Mouse (Mus musculus) gastrocnemius, postnatal 10 days (tissue): ENCODE measurements around the gene Prdx2. TPM values are rescaled to one million over a fixed set of nuclear protein-coding genes. Genes with fewer than 3 reads are reported as not detected.

ENCODE experiments used
- DNase-seq: peaks from one replicate; pipeline ENCODE4 v3.0.0; 2021; ENCODE audit warnings: mixed read lengths
- total RNA-seq, 2 experiments: library from RNA; stranded (reverse); gene quantifications; 2 replicates each; pipeline ENCODE4 v1.2.3; 2021

The Prdx2 gene
- total RNA-seq, 2 experiments from 2014 or later, result 260 to 267 TPM

DNA sequence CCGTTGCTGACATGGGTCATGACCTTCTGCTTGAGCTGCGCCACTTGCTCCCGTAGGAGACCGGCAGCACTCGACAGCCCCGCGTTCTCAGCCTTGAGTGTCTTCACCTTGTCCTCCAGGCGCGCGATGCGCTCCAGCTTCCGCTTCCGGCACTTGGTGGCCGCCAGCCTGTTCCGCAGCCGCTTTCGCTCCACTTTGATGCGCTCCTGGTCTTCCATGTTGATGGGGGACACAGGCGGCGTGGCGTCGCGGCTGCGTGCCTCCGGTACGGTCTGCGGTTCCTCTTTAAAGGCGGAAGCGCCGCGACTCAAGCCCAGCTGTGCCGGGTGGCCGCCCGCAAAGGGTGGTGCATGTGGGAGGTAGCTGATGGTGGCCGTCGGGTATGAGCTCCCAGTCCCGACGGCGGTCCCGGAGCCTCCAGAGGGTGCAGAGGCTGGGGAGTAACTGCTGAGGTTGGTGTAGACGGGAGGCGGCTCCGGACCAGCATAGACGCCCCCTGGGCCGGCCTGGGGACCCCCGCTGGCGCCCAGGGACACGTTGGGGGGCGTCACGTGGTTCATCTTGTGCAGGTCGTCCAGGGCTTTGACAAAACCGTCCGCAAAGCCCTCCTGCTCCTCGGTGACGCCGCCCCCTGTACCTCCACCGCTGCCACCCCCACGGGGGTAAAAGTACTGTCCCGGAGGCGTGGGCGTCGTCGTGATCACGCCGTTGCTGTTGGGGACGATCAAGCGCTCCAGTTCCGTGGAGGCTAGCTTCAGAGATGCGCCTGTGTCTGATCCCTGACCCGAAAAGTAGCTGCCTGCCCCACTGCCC, 8.3 kb downstream of the Prdx2 start:
- peak; percentile 69 for DNase-seq

DNA sequence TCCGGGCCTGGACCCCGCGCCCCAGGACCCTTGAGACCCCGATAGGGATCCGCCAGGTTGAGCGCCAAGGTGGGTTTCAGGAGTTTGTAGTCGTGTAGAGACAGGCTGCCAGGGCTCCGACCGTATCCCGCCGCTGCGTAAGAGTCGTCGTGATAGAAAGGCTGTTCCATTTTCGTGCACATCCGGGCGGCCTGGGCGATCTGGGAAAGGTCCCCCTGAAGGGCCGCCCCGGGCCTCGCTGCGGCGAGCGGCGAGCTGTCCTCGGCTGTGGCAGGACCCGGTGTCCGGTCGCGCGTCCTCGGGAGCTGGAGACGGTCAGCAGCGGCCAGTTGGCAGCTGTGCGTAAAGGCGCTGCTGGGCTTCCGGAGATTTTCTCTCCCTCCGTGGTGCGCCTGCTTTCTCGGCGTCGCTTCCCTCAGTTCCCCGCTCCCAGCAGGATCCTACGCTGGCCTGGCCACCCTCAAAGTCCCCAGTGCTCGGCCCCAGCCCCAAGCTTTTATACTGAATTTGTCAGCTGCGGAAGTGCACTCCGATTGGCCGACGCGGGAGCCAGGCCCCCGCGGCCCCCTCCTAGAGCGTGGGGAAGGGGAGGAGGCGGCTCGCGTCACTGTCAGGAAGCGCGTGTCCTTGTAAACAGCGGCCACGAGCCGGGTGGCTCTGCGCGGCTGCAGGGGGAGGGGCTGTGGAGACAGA, 9.0 kb downstream of the Prdx2 start, which contains the start of gene Junb:
Junb (minus strand) TSS at position 471 of the 693 bp plus-strand sequence.
- peak; percentile 90 for DNase-seq

DNA sequence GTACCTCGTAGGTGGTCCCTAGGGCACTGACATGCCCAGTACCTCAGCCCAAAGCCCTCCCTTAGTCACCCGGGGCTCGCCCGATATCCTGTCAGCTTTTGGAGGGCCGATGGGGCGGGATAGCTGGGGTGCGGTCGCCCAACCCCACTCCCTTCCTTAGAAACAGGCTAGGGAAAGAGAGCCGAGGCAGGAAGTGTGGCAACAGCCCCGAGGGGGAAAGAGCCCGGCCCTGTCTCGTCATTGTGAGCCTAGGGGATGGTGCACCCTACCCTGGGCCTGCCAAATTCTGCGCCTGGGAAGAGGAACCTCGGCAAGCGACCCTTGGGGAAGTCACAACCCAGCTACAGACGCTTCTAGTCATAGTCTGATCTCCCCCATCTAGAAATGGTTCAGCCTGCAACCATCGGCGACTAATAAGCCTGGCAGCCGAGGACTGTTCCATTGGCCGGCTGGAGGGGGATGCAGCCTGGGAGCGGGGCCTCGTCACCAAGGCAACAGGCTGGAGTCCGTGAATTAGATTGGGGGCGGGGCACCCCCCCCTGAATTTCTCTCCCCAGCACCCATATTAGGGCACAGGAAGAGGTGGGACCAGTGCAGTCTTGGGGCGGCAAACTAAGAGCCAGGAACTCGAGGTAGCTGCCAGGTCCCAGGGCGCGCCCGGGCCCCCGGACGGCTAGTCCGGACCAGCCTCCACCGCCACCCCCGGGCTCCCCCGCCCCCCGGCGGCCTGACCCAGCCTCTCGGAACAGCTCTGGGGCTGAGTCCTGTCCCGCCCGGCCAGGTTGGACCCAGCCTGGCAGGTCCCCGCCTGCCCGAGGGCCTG, 10.4 kb downstream of the Prdx2 start:
- DNase-seq, result peak; percentile 80

DNA sequence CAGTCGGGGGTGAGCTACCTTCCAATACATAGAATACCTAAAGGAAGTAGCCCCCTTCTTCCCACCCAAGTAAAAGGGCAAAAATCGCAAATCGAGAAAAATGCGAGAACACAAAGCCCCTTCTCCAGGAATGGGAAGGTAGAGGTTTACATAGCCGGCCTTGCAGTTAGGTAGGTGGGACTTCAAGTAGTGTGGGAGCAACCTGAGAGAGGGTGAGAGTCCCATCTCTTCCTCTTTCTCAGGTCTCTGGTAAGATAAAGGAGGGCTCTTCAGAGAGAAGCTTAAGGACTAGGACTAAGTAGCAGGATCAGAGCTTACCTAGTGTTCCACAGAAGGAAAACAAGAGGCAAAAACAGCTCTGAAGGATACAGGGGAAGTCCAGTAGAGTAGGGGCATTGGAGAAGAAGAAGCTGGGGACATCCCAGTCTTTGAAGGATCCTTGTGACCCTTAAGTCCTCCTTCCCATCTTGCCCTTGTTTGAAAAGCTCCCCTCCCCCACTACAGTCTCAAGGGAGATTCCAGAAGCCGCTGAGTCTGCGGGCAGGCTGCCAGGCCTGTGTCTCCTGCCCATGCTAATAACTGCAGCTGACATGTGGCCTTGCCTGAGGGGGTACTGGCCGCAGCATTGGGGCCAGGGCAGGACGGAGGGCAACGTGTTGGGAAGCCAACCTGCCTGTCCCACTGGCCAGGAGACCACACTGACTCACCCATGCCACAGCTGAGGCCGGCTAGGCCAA, 11.4 kb downstream of the Prdx2 start:
- DNase-seq, result peak; percentile 69

DNA sequence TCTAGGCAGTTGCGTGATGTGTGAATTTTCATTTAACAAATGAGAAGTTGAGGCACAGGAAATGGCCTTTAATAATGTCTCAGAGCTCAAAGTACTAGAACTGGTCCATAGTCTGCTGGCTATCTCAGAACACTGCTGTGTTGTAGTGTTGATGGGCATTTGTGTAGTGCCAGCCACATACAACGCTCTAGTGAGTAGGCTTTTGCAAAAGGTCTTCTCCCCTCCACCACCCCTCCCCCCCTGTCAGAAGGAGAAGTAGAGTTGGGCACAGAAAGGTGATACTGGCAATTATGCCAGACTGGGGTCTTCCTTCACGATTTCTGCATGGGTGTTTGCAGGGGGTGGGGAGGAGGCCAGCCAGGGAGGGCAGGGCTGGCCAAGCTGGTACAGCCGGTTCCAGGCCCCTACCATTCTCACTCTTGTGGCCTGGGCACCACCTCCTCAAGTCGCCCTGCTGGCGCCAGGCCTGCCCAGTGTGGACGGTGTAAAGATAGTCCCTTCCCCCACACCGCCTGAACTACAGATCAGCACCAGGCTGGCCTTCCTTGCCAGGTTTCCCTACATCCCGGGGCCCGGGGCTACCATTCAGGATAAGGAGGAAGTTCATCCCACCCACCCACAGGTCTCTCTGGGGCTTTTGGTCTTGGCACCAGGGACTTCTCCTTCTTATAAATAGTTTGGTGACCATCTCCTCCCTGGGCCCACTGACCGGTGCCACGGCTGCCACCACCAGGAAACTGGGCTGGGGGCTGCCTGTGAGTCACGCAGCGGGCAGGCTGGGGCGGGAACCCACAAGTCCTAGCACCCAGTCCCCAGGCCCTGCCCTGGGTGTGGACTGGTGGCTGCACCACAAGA, 12.5 kb downstream of the Prdx2 start:
- no peak for DNase-seq

DNA sequence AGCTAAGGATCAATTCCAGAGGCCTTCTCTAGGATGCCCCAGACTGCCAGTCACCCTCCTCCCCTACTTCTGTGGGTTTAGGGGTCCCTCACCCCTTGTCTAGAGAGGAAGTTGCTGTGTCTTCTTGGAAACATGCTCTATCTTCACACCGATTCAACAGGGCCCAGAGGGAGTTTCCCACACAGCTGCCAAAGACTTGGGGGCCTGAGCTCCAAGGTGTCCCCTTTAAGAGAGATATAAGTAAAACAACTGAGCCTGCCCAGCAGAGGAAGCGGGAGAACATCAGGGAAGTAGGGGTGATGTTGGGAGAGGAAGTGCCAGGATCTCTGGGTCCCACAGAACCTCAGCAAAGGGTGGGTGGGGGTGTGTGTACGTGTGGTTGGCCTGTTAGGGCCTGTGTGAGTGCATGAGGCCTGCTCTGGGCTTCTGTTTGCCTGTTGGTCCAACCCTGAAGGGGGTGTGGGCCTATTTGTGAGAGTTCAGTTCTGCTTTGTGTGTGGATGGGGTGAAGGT, 13.2 kb downstream of the Prdx2 start:
- no peak for DNase-seq

DNA sequence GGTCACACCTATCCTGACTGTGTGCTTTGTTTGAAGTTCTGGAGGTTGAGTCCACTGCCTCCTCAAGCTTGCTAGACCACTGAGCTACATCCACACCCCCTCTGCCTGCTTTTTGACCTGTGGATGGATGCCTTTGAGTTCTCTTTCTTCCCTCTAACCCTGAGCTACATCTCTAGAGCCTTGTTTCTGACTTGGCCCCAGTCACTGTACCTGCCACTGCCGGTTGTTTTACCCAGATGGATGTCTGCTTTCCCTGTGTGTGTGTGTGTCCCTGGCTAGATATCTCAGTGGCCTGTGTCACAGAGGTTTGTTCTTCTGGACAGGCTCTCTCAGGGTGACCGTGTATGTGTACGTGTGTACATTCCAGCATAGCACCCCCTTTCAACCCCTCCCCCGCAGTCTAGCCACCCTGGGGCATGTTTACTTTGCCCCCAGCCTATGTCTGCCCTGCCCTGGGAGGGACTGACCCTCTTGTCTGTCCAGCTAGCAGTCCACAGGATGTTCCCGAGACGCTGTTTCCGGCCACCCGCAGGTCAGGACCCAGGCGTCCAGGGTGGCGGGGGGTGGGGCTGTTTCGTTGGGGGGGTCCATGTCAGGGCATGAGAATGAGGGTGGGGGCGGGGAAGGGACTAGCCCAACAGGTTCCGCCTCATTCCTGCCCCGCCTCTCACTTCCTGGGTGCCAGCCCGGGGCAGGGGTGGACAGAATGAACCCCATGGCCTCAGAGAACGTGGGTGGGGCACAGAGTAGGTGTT, 15.1 kb downstream of the Prdx2 start:
- no peak for DNase-seq

DNA sequence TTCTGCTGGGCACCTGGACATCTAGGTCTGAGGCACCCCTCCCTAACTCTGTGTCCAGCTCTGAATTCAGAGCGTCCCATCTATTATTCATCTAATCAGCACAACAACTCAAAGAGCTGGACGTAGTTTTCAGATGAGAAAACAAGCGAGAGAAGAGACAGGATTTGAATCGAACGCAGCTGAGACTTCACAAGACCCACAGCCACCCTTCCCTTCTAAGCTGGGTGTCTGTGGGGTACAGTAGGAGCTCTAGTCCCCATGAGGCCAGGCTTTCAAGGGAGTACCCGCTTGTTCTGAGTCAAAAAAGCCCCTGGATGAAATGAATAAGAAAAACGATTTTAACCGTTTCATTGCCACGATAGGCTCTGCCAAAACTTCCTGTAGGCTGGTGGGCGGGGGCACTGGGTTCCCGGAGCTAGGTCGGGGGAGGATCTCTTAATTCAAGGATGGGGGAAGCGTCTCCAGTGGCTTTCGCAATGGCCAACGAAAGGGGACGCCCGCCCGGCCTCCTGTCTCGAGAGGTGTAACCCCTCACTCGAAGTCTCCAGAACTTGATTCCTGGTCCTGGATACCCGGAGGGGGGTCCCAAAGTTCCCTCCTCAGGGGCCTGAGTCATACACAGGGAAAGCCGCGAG, 15.8 kb downstream of the Prdx2 start:
- no peak for DNase-seq

DNA sequence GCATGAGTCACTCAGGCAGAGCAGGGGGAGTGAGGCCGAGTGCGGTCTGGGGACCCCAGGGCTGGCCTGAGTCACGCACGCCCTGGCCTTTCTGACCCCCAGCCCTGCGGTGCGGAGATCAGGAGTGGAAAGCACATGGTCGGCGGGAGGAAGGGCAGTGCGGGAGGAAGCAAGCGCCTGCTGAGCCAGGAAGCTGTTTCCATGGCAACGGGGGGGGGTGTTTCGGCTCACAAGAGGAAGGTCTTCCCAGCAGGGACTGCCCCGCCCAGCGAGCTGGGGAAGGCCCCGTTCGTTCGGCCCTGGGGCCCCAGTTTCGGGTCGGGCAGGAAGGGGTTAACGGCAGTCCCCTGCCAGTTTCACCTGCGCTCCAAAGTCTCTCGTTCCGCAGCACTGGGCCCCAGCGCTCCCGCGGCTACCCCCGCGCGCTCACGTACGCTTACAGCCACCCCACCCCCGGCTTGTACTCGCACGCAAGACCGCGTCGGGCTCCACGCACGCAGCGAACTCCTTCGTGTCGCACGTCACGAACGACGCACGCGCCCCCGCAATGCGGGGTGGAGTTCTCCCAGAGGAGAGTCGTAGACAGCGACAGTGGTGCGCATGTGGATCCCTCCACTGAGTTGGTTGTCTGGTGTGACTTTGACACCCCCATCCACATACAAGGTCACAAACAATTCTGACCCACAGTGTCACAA, 16.4 kb downstream of the Prdx2 start:
- peak; percentile 77 for DNase-seq

DNA sequence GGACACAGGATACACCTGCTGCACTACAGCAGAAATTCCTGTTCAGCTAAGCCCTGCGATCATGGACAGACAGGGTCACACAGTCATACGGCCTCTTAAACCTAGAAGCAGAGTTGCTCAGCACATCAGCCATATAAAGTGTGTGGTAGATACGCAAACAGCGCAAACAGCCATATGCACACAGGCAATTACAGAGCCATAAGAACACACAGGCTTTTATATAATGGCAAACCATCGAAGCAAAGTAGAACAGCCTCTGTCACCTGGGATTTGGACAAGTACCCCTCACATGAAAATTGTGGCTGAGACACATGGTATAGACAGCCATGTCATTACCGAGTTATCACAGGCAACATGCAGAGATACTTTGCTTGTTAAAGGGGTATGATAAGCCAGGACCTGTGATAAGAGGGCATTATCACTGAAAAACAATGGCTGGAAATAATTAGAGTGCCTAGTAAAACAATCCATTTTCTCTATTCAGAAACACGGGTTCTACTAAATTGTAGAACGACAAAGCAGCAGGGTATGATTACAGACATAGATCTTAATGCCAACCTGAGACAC, 17.1 kb downstream of the Prdx2 start:
- no peak for DNase-seq

DNA sequence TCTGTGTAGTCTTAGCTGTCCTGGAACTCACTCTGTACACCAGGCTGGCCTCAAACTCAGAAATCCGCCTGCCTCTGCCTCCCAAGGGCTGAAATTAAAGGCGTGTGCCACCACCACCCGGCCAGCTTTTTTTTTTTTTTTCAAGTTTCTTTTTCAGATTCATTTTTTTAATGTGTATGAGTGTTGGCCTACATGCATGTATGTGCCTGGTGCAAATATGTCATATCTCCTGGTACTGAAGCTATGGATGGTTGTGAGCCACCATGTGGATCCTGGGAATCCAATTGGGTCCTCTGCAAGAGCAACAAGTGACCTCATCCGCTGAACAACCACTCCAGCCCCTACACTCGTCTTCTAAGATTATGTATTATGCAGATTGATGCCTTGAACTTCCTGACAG, 18.0 kb downstream of the Prdx2 start:
- no peak for DNase-seq

DNA sequence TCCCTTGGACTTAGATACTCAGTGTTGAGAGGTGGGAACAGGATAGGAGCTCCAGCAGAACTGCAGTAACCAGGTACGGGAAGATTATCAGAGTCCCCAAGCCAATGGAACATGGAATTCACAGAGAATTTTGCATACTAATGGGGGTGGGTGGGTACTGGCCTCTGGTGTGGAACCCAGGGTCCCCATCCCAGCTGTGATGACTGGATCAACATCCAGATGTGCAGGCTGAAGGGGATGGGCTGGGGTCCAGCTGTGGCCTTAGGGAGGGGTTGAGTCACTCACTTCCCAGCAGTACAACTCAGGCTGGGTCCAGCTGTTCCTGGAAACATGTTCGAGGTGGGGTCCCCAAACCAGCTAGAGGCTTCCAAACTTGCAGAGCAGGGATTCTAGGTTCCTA, 18.5 kb downstream of the Prdx2 start:
- DNase-seq, result no peak

DNA sequence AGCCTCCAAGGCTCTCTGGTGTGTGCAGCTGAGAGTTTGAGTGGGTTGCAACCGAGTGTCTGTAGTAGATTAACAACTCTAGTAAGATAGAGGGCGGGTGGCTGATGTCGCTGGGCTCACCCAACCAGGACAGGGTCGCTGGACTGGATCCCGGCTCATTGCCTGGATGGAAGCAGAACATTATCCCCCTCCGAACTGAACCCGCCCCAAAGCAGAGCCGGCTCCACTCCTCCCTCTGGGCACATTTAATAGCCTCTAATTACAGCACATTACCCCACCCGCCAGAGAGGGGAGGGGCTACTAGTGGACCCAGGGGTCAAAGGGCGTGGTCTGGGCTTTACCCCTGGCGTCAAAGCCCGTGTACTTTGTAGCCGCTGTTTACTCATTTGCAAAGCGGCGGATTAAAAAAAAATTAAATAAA, 19.9 kb downstream of the Prdx2 start:
- peak; percentile 33 for DNase-seq

DNA sequence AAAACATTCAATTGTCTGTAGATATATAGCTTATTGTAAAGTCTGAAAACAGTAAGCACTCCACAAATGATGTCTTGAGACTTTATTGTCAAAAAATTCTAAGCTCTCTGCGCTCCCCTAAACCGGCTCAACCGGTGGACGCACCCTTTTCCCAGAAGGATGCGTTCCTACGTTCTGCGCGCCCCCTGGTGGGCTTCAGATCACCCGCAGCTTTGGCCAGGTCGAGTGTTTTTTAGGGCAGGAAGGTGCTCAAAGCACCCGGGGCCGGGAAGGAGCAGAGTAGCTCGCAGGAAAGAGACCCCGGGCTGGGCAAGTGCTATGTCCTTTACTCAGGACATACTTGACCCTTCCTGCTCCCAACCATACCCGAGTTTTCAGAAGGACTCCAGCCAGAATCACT, 20.4 kb downstream of the Prdx2 start:
- peak; percentile 95 for DNase-seq

DNA sequence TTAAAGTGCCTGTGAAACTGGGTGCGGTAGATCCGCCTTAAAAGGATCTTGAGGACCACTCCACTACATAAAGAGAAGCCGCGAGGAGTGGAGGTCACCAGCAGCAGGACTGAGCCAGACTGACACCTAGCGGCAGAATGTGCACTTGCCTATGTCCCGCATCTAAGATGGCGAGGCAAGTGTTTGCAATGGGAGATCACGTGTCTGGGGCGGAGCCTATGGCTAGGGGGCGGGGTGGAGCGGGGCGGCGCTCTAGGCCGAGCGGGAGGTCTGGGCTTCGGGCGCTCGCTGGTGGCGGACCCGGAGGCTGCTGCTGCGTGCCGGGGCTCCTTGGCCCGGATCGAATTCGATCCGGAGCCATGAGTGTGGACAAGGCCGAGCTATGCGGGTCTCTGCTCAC, 21.0 kb downstream of the Prdx2 start, which contains the start of gene Hook2:
Hook2 (plus strand) TSS at position 255 of the 400 bp plus-strand sequence.
- peak; percentile 95 for DNase-seq

DNA sequence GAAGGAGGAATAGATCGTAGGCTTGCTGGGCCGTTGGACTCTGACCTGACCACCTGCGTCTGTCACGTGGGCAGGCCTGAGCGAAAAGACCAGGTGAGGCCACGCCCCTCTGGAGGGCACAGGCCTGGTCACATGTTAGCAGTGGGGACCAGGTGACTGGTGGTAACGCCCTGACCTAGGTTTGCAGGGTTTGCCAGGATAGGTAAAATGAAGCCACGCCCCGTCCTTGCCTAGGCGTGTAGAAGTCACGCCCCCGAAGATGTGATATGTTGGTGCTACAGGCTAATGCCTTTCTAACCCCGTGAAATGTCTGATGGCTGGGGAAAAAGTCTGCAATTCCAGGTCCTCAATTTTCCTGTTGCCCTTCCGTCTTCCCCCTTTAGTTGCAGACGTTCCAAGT, 21.4 kb downstream of the Prdx2 start:
- DNase-seq, result no peak

DNA sequence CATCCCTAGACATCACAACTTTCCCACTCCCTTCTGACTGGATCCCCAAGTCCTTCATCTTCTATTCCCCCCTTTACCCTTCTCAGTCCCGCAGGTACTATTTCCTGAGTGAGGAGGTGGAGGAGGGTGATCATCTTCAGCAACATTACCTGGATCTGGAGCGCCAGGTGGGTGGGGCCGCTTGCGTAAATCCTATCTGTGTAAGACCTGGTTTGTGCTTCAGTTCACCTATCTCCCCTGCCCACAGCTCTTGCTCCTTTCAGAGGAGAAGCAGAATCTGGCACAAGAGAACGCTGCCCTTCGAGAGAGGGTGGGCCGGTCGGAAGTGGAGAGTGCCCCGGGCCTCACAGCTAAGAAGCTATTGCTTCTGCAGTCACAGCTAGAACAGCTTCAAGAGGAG, 25.0 kb downstream of the Prdx2 start:
- DNase-seq, result no peak

DNA sequence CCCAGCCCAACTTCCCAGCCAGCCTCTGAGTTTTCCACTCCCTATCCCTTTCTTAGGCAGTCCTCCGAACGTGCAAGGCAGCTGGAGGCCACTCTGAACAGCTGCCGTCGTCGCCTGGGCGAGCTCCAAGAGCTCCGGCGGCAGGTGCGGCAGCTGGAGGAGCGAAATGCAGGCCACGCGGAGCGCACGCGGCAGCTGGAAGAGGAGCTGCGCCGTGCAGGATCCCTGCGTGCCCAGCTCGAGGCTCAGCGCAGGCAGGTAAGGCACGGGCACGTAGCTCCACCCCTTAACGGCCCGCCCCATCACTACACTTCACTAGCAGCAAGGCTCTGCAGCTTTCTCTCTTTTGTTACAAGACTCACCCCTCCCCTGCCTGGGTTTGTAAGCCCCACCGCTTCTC, 26.3 kb downstream of the Prdx2 start:
- peak; percentile 56 for DNase-seq
